Comparison of ENCODE assay signal across 22 mouse cellular contexts in genomic region chr13:94459143-94459542, GRCm38 (mm10).
DNase-seq lines count a peak whose midpoint lies in the region; ATAC-seq and TF ChIP-seq lines count a peak whose summit lies in the region.
"Had no signal": no experiment of that assay in that cellular context is flagged by ENCODE, and none has a peak within 500 bp of the region (broad histone marks: within the 10 kb centered on the region; RNA-seq: fewer than 3 reads in every experiment).

No protein-coding gene starts in this region.

- peaks cover 20% of the 10 kb centered on the region; the same call in 1 of the 2 replicates for H3K36me3 ChIP-seq in kidney, postnatal 0 days (ENCODE audit: insufficient read depth, low read length)
- H3K36me3 ChIP-seq in lung, postnatal 0 days (ENCODE audit: insufficient read depth, low read length), result no peaks in the 10 kb centered on the region

- WGBS in kidney, postnatal 0 days, result 63% methylated on average over 4 of the region's 4 CpGs
- 52% methylated on average over 4 of the region's 4 CpGs for WGBS in lung, postnatal 0 days

- no peak overlapping the region for H3K9ac ChIP-seq in kidney, postnatal 0 days (ENCODE audit: low read depth, low read length)
- no peak overlapping the region for H3K9ac ChIP-seq in lung, postnatal 0 days (replicated peaks; ENCODE audit: low read depth)
- H3K9ac ChIP-seq: forebrain, embryonic 13.5 days; forebrain, postnatal 0 days; hindbrain, embryonic 13.5 days had no signal

- TF ChIP-seq EP300 in lung, postnatal 0 days (IDR thresholded peaks at IDR 0.05), result peak; percentile 93

- DNase-seq in kidney, postnatal 0 days (ENCODE audit: low spot score), result peak; percentile 33
- DNase-seq in kidney, adult 8-10 months, result no peak
- DNase-seq in lung, postnatal 0 days (ENCODE audit: low spot score), result peak; percentile 48
- no peak for DNase-seq in lung, postnatal 14 days
- DNase-seq in A20 (ENCODE audit: low read depth, low spot score), result peak; percentile 6
- DNase-seq in lung, postnatal 25 days (ENCODE audit: low spot score), result peak; percentile 38
- DNase-seq in urinary bladder, postnatal 25 days (ENCODE audit: low spot score), result no peak
- DNase-seq: adrenal gland, adult 8-10 months; adrenal gland, postnatal 36 days; B cell, adult 2 months; cerebellum, adult 2 months; cerebellum, postnatal 10 days; forebrain, postnatal 0 days; gastrocnemius, postnatal 14 days; heart, adult 2 months; heart, postnatal 10 days had no signal

- TF ChIP-seq CTCF in kidney, postnatal 0 days (IDR thresholded peaks at IDR 0.05; ENCODE audit: low read depth), result no peak
- TF ChIP-seq CTCF in lung, postnatal 0 days (IDR thresholded peaks at IDR 0.05), result no peak

- H3K27me3 ChIP-seq in kidney, postnatal 0 days (ENCODE audit: insufficient read depth, low read length), result no peaks in the 10 kb centered on the region
- H3K27me3 ChIP-seq in lung, postnatal 0 days (replicated peaks; ENCODE audit: insufficient read depth, low read length), result no peaks in the 10 kb centered on the region
- H3K27me3 ChIP-seq: forebrain, embryonic 13.5 days; hindbrain, embryonic 13.5 days had no signal

- no peaks in the 10 kb centered on the region for H3K9me3 ChIP-seq in kidney, postnatal 0 days (replicated peaks; ENCODE audit: low read length)
- H3K9me3 ChIP-seq in lung, postnatal 0 days (ENCODE audit: low read length), result no peaks in the 10 kb centered on the region
- H3K9me3 ChIP-seq: embryonic facial prominence, embryonic 10.5 days; forebrain, embryonic 13.5 days; G1E; hindbrain, embryonic 13.5 days had no signal

- H3K4me2 ChIP-seq in kidney, postnatal 0 days (ENCODE audit: low read length), result no peak overlapping the region
- H3K4me2 ChIP-seq in lung, postnatal 0 days (replicated peaks; ENCODE audit: low read depth, low read length), result no peak overlapping the region
- H3K4me2 ChIP-seq: forebrain, embryonic 13.5 days; heart, embryonic 11.5 days; hindbrain, embryonic 13.5 days had no signal

- H3K4me1 ChIP-seq in kidney, postnatal 0 days (replicated peaks; ENCODE audit: insufficient read depth, low read length), result no peaks in the 10 kb centered on the region
- no peaks in the 10 kb centered on the region; the same call in 1 of the 2 replicates for H3K4me1 ChIP-seq in lung, postnatal 0 days (ENCODE audit: insufficient read depth, low read depth, low read length)
- H3K4me1 ChIP-seq: hindbrain, embryonic 13.5 days had no signal

- ATAC-seq in kidney, postnatal 0 days (replicated peaks; ENCODE audit: low FRiP score, low read depth), result no peak
- peak; percentile 75 for ATAC-seq in lung, postnatal 0 days
- ATAC-seq: CD4-positive, CD25-positive, alpha-beta regulatory T cell, adult 4 months; forebrain, embryonic 13.5 days; forebrain, postnatal 0 days had no signal

- no peak overlapping the region for H3K4me3 ChIP-seq in kidney, postnatal 0 days (replicated peaks; ENCODE audit: low read depth, low read length)
- H3K4me3 ChIP-seq in lung, postnatal 0 days (ENCODE audit: low read depth, low read length), result no peak overlapping the region
- H3K4me3 ChIP-seq: embryonic facial prominence, embryonic 10.5 days; forebrain, embryonic 13.5 days; heart, adult 2 months; hindbrain, embryonic 13.5 days had no signal

- no peak overlapping the region for H3K27ac ChIP-seq in kidney, postnatal 0 days
- H3K27ac ChIP-seq in lung, postnatal 0 days (ENCODE audit: low read length), result no peak overlapping the region
- H3K27ac ChIP-seq: embryonic facial prominence, embryonic 10.5 days; forebrain, embryonic 13.5 days; heart, adult 2 months; hindbrain, embryonic 13.5 days had no signal

Comparison
In these comparisons a context has a peak if more than half of its experiments do, and no peak if none do; other contexts are left out.
1. DNase-seq: peak in kidney, postnatal 0 days (single experiment), lung, postnatal 0 days (single experiment), A20 (single experiment) and lung, postnatal 25 days (single experiment); none in kidney, adult 8-10 months (0 of 2), lung, postnatal 14 days (single experiment) and urinary bladder, postnatal 25 days (single experiment).